Mouse (Mus musculus): Measurements from ENCODE around the gene Ptpro. TPM values are rescaled to one million over a fixed set of nuclear protein-coding genes. Genes with fewer than 3 reads are reported as not detected.
"Not testable (repeated sequence)": the region's sequence is repeated elsewhere in the genome, so short reads cannot be mapped to it uniquely, and the experiment has no call there.

Ptpro gene
- polyA plus RNA-seq, 1 experiment from 2014 or later: 48.9 TPM

DNA sequence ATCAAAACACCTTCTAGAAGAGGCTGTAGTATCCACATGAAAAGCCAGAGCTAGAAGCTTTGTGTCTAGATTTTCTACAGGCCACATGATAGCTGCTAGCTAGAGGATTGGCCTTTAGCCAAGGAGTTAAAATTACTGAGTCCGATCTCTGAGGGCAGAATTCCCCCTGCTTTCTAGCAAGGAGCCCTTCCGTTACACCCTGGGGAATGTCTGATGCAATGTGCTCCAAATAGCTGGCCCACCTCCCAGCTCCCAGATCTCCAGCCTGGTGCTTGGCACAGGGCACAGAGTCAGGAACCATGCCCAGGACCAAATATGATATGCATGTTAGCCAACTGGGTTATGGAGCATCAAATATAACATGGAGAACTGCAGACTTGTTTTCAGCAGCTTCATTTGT, 213.1 kb downstream of the Ptpro start:
- 25% methylated on average over 2 of the region's 2 CpGs for WGBS
- Histone ChIP-seq H3K4me3 (no peak overlapping the region), H3K4me1 (replicated peaks) (peaks cover 10% of the 10 kb centered on the region; the same call in 1 of the 2 replicates), H3K27ac (replicated peaks) (no peak overlapping the region; the same call in 1 of the 2 replicates), H3K36me3 (peaks cover 3% of the 10 kb centered on the region), H3K9ac (no peak overlapping the region), H3K4me2 (no peak overlapping the region), H3K27me3 (no peaks in the 10 kb centered on the region), H3K9me3 (no peaks in the 10 kb centered on the region)
- peak; percentile 52 for ATAC-seq (ENCODE audit: low FRiP score, low read depth)

- Histone ChIP-seq H3K9ac (no peak overlapping the region), H3K4me2 (no peak overlapping the region), H3K9me3 (no peaks in the 10 kb centered on the region), H3K27ac (replicated peaks) (no peak overlapping the region), H3K36me3 (peaks cover 3% of the 10 kb centered on the region), H3K27me3 (no peaks in the 10 kb centered on the region), H3K4me3 (no peak overlapping the region), H3K4me1 (replicated peaks) (peaks cover 14% of the 10 kb centered on the region; the same call in 1 of the 2 replicates)
- no peak for ATAC-seq (ENCODE audit: low FRiP score, low read depth)
- WGBS: 79% methylated on average over 2 of the region's 2 CpGs
These were observed 214.1 kb downstream of the Ptpro start for GRCm38 (mm10) chr6:137466256-137466655.

DNA sequence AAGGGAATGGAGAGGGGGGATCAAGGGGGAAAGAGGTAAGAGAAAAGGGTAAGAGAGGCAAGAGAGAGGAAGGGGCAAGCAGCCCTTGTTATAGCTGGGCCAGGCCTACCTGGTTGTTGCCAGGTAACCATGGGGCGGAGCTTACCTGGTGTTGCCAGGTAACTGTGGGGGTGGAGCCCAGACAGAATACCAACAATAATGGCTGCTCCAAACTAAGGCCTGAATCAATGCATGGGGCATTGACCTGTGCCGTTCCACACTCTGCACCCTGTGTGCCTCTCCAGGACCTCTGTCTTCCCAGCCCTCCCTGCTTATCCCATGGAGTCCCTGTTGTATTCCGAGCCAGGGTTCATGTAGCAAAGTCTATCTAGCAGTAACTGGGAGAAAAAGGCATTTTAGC, 215.6 kb downstream of the Ptpro start:
- no peak overlapping the region for H3K27ac ChIP-seq (replicated peaks)
- H3K9ac ChIP-seq: no peak overlapping the region
- H3K9me3 ChIP-seq: no peaks in the 10 kb centered on the region
- H3K4me3 ChIP-seq: no peak overlapping the region
- no peak overlapping the region for H3K4me2 ChIP-seq
- WGBS: 87% methylated on average over 3 of the region's 3 CpGs
- H3K4me1 ChIP-seq (replicated peaks): peaks cover 22% of the 10 kb centered on the region; the same call in 1 of the 2 replicates
- no peaks in the 10 kb centered on the region for H3K27me3 ChIP-seq
- H3K36me3 ChIP-seq: no peaks in the 10 kb centered on the region; the same call in 1 of the 2 replicates
- ATAC-seq (ENCODE audit: low FRiP score, low read depth): no peak

DNA sequence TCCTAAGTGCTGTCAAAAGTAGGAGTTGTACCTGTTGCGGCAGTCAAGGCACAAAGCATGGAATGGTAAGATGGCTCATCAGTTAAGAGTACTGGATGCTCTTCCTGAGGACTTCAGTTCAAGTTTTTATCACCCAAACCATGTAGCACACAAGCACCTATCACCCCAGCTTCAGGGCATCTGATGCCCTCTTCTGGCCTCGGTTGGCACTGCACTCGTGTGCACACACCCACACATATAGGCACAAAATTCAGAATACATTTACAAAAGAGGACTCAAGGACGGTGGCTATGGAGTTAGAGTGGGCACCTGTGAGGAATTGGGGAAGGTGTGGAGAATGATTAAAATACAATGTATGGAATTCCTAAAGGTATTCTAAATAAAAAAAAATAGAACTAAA, 217.4 kb downstream of the Ptpro start:
- Histone ChIP-seq H3K9ac (no peak overlapping the region), H3K9me3 (no peaks in the 10 kb centered on the region), H3K4me3 (no peak overlapping the region), H3K27ac (replicated peaks) (no peak overlapping the region), H3K4me1 (replicated peaks) (peaks cover 19% of the 10 kb centered on the region; the same call in 1 of the 2 replicates), H3K27me3 (no peaks in the 10 kb centered on the region), H3K36me3 (no peaks in the 10 kb centered on the region), H3K4me2 (no peak overlapping the region)
- ATAC-seq (ENCODE audit: low FRiP score, low read depth): no peak
- 96% methylated on average over 4 of the region's 4 CpGs for WGBS

DNA sequence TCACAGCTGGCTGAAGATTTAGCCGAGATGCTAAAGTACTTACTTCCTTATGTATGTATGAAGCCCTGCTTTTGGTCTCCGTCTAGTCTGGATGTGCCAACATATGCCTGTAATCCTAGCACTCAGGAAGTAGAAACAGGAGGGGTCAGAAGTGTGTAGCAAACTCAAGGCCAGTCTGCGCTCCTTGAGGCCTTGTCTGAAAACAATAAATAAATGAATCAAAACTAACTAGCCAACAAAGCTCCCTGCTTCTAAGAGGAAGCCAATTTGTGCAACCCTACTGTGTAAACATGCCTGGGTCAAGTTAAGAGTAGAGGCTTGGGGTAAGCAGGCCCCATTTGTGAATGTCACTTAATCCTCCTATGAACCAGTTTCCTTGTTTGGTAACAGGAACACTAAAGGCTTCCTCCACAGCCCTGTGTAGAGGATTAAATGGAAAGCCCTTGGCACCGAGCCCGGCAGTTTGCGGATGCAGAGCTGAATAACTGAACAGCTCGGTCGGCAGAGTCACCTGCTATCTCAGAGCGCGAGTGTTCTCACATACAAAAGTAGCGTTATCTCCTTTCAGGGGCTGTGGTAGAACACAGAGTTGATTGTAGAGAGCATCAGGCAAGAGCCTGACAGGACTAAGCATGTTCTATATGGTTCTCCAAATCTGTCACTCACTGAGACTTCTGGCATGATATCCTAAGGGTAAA, 218.9 kb downstream of the Ptpro start:
- Histone ChIP-seq H3K9ac (no peak overlapping the region), H3K36me3 (no peaks in the 10 kb centered on the region; the same call in 1 of the 2 replicates), H3K4me1 (replicated peaks) (peaks cover 12% of the 10 kb centered on the region; the same call in 1 of the 2 replicates), H3K4me2 (no peak overlapping the region), H3K27ac (replicated peaks) (peak overlapping the region; percentile 62), H3K4me3 (no peak overlapping the region), H3K27me3 (no peaks in the 10 kb centered on the region), H3K9me3 (no peaks in the 10 kb centered on the region)
- WGBS: 43% methylated on average over 11 of the region's 11 CpGs
- peak; percentile 73 for ATAC-seq (ENCODE audit: low FRiP score, low read depth)

GRCm38 (mm10) chr6:137472129-137472528, 220.0 kb downstream of the Ptpro start:
- H3K4me1 ChIP-seq (replicated peaks): peaks cover 12% of the 10 kb centered on the region; the same call in 1 of the 2 replicates
- no peaks in the 10 kb centered on the region for H3K9me3 ChIP-seq
- no peak overlapping the region for H3K9ac ChIP-seq
- H3K27ac ChIP-seq (replicated peaks): peak overlapping the region; percentile 62
- H3K27me3 ChIP-seq: no peaks in the 10 kb centered on the region
- no peak overlapping the region for H3K4me3 ChIP-seq
- peaks cover 3% of the 10 kb centered on the region for H3K36me3 ChIP-seq
- peak; percentile 60; the same call in 1 of the 2 replicates for ATAC-seq (ENCODE audit: low FRiP score, low read depth)
- 42% methylated on average over 9 of the region's 9 CpGs for WGBS
- no peak overlapping the region for H3K4me2 ChIP-seq

DNA sequence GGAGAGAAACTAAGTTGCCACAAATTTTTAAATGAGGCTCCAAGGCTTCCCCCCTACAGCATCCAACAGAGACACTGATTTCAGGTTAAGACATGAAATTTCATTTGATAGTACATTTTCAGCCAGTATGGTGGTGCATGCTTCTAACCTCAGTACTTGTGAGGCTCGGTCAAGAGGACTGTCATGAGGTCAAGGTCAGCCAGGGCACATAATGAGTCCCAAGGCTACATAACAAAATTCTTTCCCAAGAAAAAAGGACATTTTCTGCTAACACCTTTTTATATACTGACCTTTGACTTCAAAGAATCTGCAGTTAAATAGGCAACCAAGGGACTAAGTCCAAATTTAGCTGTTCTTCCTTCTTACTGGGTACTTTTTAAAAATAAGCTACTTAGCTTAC, 221.3 kb downstream of the Ptpro start:
- peaks cover 3% of the 10 kb centered on the region for H3K36me3 ChIP-seq
- H3K9me3 ChIP-seq: no peaks in the 10 kb centered on the region
- H3K4me3 ChIP-seq: no peak overlapping the region
- no peaks in the 10 kb centered on the region for H3K27me3 ChIP-seq
- no peak overlapping the region for H3K9ac ChIP-seq
- H3K27ac ChIP-seq (replicated peaks): no peak overlapping the region
- WGBS: 76% methylated on average over 1 of the region's 1 CpGs
- H3K4me2 ChIP-seq: no peak overlapping the region
- H3K4me1 ChIP-seq (replicated peaks): peaks cover 12% of the 10 kb centered on the region; the same call in 1 of the 2 replicates
- ATAC-seq (ENCODE audit: low FRiP score, low read depth): no peak

DNA sequence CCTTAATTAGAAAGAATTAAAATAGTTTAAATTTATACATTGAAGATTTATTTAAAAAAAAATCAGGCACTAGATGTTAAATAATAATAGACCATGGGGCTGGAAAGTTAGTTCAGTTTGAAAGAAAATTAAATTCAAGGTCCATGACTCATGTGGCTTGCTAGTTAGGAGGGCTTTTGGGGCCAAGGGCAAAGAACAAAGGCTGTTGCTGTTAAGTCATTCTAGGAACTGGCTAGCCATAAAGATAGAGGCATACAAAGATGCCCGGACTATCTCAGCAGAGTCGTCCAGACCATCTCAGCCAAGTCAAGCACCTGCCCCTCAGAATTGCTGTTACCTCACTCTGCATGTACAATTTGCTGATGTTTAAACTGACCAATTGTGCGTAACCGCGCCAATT, 223.6 kb downstream of the Ptpro start:
- H3K4me1 ChIP-seq (replicated peaks): peaks cover 12% of the 10 kb centered on the region; the same call in 1 of the 2 replicates
- not testable (repeated sequence) for H3K27ac ChIP-seq (replicated peaks); ATAC-seq (ENCODE audit: low FRiP score, low read depth); H3K27me3 ChIP-seq; H3K4me3 ChIP-seq; H3K9me3 ChIP-seq; H3K9ac ChIP-seq; H3K4me2 ChIP-seq; H3K36me3 ChIP-seq
- WGBS: 94% methylated on average over 5 of the region's 5 CpGs

- no peaks in the 10 kb centered on the region for H3K4me1 ChIP-seq (replicated peaks)
- ATAC-seq (ENCODE audit: low FRiP score, low read depth): no peak
- no peak overlapping the region for H3K9ac ChIP-seq
- H3K36me3 ChIP-seq: no peaks in the 10 kb centered on the region
- 73% methylated on average over 7 of the region's 7 CpGs for WGBS
- no peak overlapping the region for H3K4me2 ChIP-seq
- H3K4me3 ChIP-seq: no peak overlapping the region
- no peaks in the 10 kb centered on the region for H3K9me3 ChIP-seq
- H3K27me3 ChIP-seq: no peaks in the 10 kb centered on the region
- no peak overlapping the region for H3K27ac ChIP-seq (replicated peaks)
These were observed 230.8 kb downstream of the Ptpro start for GRCm38 (mm10) chr6:137482891-137483290.

- Histone ChIP-seq H3K4me2 (no peak overlapping the region), H3K27me3 (no peaks in the 10 kb centered on the region), H3K27ac (replicated peaks) (no peak overlapping the region), H3K4me1 (replicated peaks) (no peaks in the 10 kb centered on the region), H3K36me3 (no peaks in the 10 kb centered on the region; the same call in 1 of the 2 replicates), H3K9me3 (no peaks in the 10 kb centered on the region), H3K9ac (no peak overlapping the region), H3K4me3 (no peak overlapping the region)
- no peak for ATAC-seq (ENCODE audit: low FRiP score, low read depth)
- WGBS: 53% methylated on average over 6 of the region's 6 CpGs
These were observed 235.3 kb downstream of the Ptpro start for GRCm38 (mm10) chr6:137487443-137487842.

DNA sequence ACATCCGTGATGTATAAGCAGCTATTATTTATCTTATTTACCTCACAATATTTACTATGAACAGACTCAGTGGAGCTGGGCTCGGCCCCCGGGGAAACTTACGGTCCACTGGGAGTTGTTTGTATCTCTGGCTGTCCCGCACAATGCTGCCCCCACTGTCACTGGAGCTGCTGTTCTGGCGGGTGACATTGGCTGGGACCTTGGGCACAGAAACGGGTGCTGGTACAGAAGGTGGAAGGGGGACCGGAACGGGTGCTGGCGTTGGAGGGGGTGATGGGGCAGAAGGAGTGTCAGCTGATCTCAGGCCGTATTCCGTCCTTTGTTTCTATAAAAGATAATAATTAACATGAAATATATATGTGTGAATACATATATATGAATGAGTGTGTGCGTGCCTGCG, 238.0 kb downstream of the Ptpro start:
- no peaks in the 10 kb centered on the region; the same call in 1 of the 2 replicates for H3K36me3 ChIP-seq
- WGBS: 91% methylated on average over 14 of the region's 14 CpGs
- no peak for ATAC-seq (ENCODE audit: low FRiP score, low read depth)
- H3K4me3 ChIP-seq: no peak overlapping the region
- no peak overlapping the region for H3K9ac ChIP-seq
- H3K9me3 ChIP-seq: no peaks in the 10 kb centered on the region
- no peak overlapping the region for H3K4me2 ChIP-seq
- no peaks in the 10 kb centered on the region for H3K27me3 ChIP-seq
- no peaks in the 10 kb centered on the region for H3K4me1 ChIP-seq (replicated peaks)
- H3K27ac ChIP-seq (replicated peaks): no peak overlapping the region

- Histone ChIP-seq H3K4me3 (no peak overlapping the region), H3K27ac (replicated peaks) (no peak overlapping the region), H3K27me3 (no peaks in the 10 kb centered on the region), H3K36me3 (no peaks in the 10 kb centered on the region; the same call in 1 of the 2 replicates), H3K4me1 (replicated peaks) (no peaks in the 10 kb centered on the region), H3K4me2 (no peak overlapping the region), H3K9ac (no peak overlapping the region), H3K9me3 (no peaks in the 10 kb centered on the region)
- WGBS: 84% methylated on average over 2 of the region's 2 CpGs
- no peak for ATAC-seq (ENCODE audit: low FRiP score, low read depth)
These were observed 239.5 kb downstream of the Ptpro start for GRCm38 (mm10) chr6:137491659-137492058.

All from hindbrain, embryonic 15.5 days (tissue).